Mouse (Mus musculus) bone marrow macrophage, adult 2 months (primary cell): ENCODE measurements at regions not wholly inside any gene's neighbourhood (a gene's known extent, or its start where the extent isn't known, plus 50 kb on each side); places are given as distances from the start of the nearest gene placed in this dataset.

Experiments used
- CTCF ChIP-seq: IDR thresholded peaks from 2 replicates; pipeline ENCODE4 v1.5.1; 2012; ENCODE audit warnings: low read depth, mild to moderate bottlenecking, low read length, moderate library complexity
- POLR2A ChIP-seq: IDR thresholded peaks from 2 replicates; pipeline ENCODE4 v1.6.1; 2012; ENCODE audit warnings: mild to moderate bottlenecking, low read depth, low read length, borderline replicate concordance

DNA sequence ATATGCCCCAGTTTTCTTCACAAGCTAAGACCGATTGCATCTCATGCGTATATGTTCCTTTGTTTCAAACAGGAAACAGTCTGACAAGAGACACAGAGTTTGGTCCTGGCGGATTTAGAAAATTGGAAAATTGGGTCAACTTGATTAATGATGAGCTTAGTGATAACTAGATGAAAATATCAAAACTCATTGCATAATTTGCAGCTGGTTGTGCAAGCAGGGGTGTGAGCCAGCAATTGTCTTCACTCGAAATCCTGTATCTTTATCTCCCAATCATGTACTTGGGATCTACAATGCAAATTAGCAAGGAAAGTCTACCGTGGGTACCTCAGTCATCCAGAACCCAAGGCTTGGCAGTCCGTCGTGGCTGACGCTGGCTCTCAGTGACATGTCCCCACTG lies 128.9 kb upstream of the N6amt1 start:
- TF ChIP-seq CTCF (no peak), POLR2A (no peak)
